Mouse (Mus musculus): ENCODE data around the gene Gm28048.

The Gm28048 gene

GRCm38 (mm10) chr11:22799987-22800424 lies 181.9 kb downstream of the Gm28048 start:
- DNase-seq (ENCODE audit: low spot score in 2 of 2) = no peak

GRCm38 (mm10) chr11:22798916-22799315 lies 183.0 kb downstream of the Gm28048 start:
- DNase-seq (ENCODE audit: low spot score in 2 of 2) = no peak

GRCm38 (mm10) chr11:22794734-22795133 lies 187.2 kb downstream of the Gm28048 start:
- no peak for DNase-seq (ENCODE audit: low spot score in 2 of 2)

- DNase-seq (ENCODE audit: low spot score in 2 of 2) = no peak
Measured at GRCm38 (mm10) chr11:22793881-22794203, 188.0 kb downstream of the Gm28048 start.

GRCm38 (mm10) chr11:22793176-22793880 lies 188.6 kb downstream of the Gm28048 start:
- no peak for DNase-seq (ENCODE audit: low spot score in 2 of 2)

- no peak for DNase-seq (ENCODE audit: low spot score in 2 of 2)
Measured at GRCm38 (mm10) chr11:22792149-22792548, 189.7 kb downstream of the Gm28048 start.

- DNase-seq (ENCODE audit: low spot score in 2 of 2) = no peak
Measured at GRCm38 (mm10) chr11:22791726-22792125, 190.2 kb downstream of the Gm28048 start.

- no peak for DNase-seq (ENCODE audit: low spot score in 2 of 2)
Measured at GRCm38 (mm10) chr11:22787833-22788232, 194.1 kb downstream of the Gm28048 start.

Data from natural killer cell, adult 2 months (primary cell).